Mouse (Mus musculus): ENCODE data around the gene Ngfr.

- TF ChIP-seq POLR2A (IDR thresholded peaks at IDR 0.05; ENCODE audit: low read depth, low read length) (no peak), CTCF (IDR thresholded peaks at IDR 0.05; ENCODE audit: extremely low read depth, insufficient read length, insufficient replicate concordance, low read depth, low read length) (no peak)
Observed at GRCm38 (mm10) chr11:95635030-95635429, 47.5 kb upstream of the Ngfr start.
